25 mouse cellular contexts compared by ENCODE assay signal in the genomic region with DNA sequence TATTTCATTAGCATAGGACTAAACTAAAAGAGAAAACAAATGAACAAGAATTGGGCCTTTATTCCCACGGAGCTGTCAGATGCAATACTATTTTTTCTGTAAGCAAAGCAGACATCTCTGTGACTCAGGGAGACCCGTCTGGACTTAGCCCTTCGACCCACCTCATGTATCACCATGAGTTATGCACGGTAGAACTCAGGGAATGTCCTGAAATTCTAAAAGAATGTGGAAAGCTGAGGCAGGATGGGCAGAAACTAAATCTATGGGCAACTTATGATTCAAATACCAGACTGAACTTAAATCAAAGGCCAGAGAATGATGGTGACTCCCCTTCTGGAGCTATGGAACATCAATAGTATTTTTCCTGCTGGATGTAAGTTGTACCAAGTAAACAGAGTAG. TPM values are rescaled to one million over a fixed set of nuclear protein-coding genes. Genes with fewer than 3 reads are reported as not detected.
"Had no signal": no experiment of that assay in that cellular context is flagged by ENCODE, and none has a peak within 500 bp of the region (broad histone marks: within the 10 kb centered on the region; RNA-seq: fewer than 3 reads in every experiment).

No protein-coding gene starts in this region.

- H3K27ac ChIP-seq: embryonic facial prominence, embryonic 10.5 days; embryonic facial prominence, embryonic 12.5 days; embryonic facial prominence, embryonic 13.5 days; embryonic facial prominence, embryonic 15.5 days; forebrain, embryonic 10.5 days; forebrain, embryonic 12.5 days; forebrain, embryonic 13.5 days; forebrain, embryonic 15.5 days; gastrocnemius, adult 2 months; heart, adult 2 months; heart, embryonic 10.5 days had no signal

- DNase-seq: cerebellum, adult 9-10 months; cerebellum, adult 9-11 months; cerebellum, postnatal 10 days; cerebellum, postnatal 14 days; cerebellum, postnatal 25 days; cerebellum, postnatal 36 days; embryo, embryonic 11 days; forebrain, postnatal 0 days; gastrocnemius, adult 2 months; gastrocnemius, postnatal 10 days; gastrocnemius, postnatal 14 days; gastrocnemius, postnatal 25 days; gastrocnemius, postnatal 36 days; heart, adult 18-20 months; heart, adult 2 months had no signal

- H3K4me1 ChIP-seq: embryonic facial prominence, embryonic 12.5 days; embryonic facial prominence, embryonic 15.5 days; forebrain, embryonic 13.5 days; forebrain, embryonic 15.5 days; heart, embryonic 10.5 days had no signal

- H3K4me3 ChIP-seq: embryonic facial prominence, embryonic 10.5 days; embryonic facial prominence, embryonic 12.5 days; embryonic facial prominence, embryonic 13.5 days; embryonic facial prominence, embryonic 15.5 days; erythroblast, embryonic 14.5 days; forebrain, embryonic 10.5 days; forebrain, embryonic 12.5 days; forebrain, embryonic 13.5 days; forebrain, embryonic 15.5 days; gastrocnemius, adult 2 months; heart, adult 2 months; heart, embryonic 10.5 days had no signal

RNA-seq across cellular contexts. Expression of gene Emcn, which starts 8.3 kb away (rescaled TPM):
- polyA plus RNA-seq: erythroblast, embryonic 14.5 days had no signal
